Mouse (Mus musculus): Measurements from ENCODE around the gene Lamtor2.

GRCm38 (mm10) chr3:88532689-88533511 lies 20.0 kb downstream of the Lamtor2 start:
- TF ChIP-seq CTCF (IDR thresholded peaks at IDR 0.05; ENCODE audit: control insufficient read depth, insufficient read depth, insufficient read length) (no peak), CEBPB (IDR thresholded peaks at IDR 0.05; ENCODE audit: low read depth) (no peak), MAX (IDR thresholded peaks at IDR 0.05) (peak; percentile 35)

All from C2C12 (cell line).